Mouse (Mus musculus): Measurements from ENCODE around the gene Ppp1ca.

GRCm38 (mm10) chr19:4219943-4220342, 28.1 kb downstream of the Ppp1ca start:
- TF ChIP-seq POLR2A (IDR thresholded peaks at IDR 0.05; ENCODE audit: borderline replicate concordance, low read depth, low read length), result no peak
- TF ChIP-seq CTCF (IDR thresholded peaks at IDR 0.05; ENCODE audit: low read depth, low read length), result no peak
